Mouse (Mus musculus) stomach, embryonic 14.5 days (tissue): ENCODE results near the gene Nadsyn1. TPM values are rescaled to one million over a fixed set of nuclear protein-coding genes. Genes with fewer than 3 reads are reported as not detected.

Experiments used
- ATAC-seq: fragments of 200-750 bp; cut with Nextera tagmentation; 2 replicates; pipeline ENCODE4 v1.8.0; 2017; ENCODE audit warnings: low read depth, moderate TSS enrichment; ENCODE audit not compliant: insufficient number of reproducible peaks, insufficient read depth, low FRiP score
- H3K27ac ChIP-seq: fragments of 300-500 bp; sonication (generic); 2 replicates; pipeline ENCODE4 v1.5.1; 2014; ENCODE audit warnings: mild to moderate bottlenecking, low read length, moderate library complexity, mixed read lengths
- H3K27me3 ChIP-seq: fragments of 300-500 bp; sonication (generic); 2 replicates; pipeline ENCODE4 v1.6.1; 2014; ENCODE audit warnings: low read length, control low read depth, mixed read lengths; ENCODE audit not compliant: control insufficient read depth, insufficient read depth
- H3K36me3 ChIP-seq: fragments of 300-500 bp; sonication (generic); 2 replicates; pipeline ENCODE4 v1.6.1; 2014; ENCODE audit warnings: mild to moderate bottlenecking, control low read depth, low read length, moderate library complexity, mixed read lengths; ENCODE audit not compliant: control insufficient read depth, insufficient read depth
- H3K4me1 ChIP-seq: fragments of 300-500 bp; sonication (generic); 2 replicates; pipeline ENCODE4 v1.6.1; 2014; ENCODE audit warnings: low read length, control low read depth, mixed read lengths; ENCODE audit not compliant: control insufficient read depth, insufficient read depth
- H3K4me2 ChIP-seq: fragments of 300-500 bp; sonication (generic); replicated peaks from 2 replicates; pipeline ENCODE4 v1.6.1; 2014; ENCODE audit warnings: low read depth, low read length, control low read depth
- H3K4me3 ChIP-seq: fragments of 300-500 bp; sonication (generic); 2 replicates; pipeline ENCODE4 v1.5.1; 2014; ENCODE audit warnings: low read depth, low read length, control low read depth
- H3K9ac ChIP-seq: fragments of 300-500 bp; sonication (generic); replicated peaks from 2 replicates; pipeline ENCODE4 v1.6.1; 2014; ENCODE audit warnings: low read depth, mild to moderate bottlenecking, control low read depth, low read length, moderate library complexity, mixed read lengths
- H3K9me3 ChIP-seq: fragments of 300-500 bp; sonication (generic); 2 replicates; pipeline ENCODE4 v1.6.1; 2016; ENCODE audit warnings: low read depth, low read length, control low read depth; ENCODE audit not compliant: control insufficient read depth
- WGBS: fragments of 180-500 bp; shearing (Covaris S2); extraction: QIAGEN DNeasy Blood & Tissue Kit; methylation state at CpG from one replicate; pipeline ENCODE4 v1.1.7; 2014; 5-methylcytosine and 5-hydroxymethylcytosine counted together
- polyA plus RNA-seq: library from polyadenylated mRNA; unstranded; fragments of >200 nt; fragmentation: Nextera tagmentation; extraction: Ambion mirVana; gene quantifications from 2 replicates; pipeline ENCODE4 v1.2.1, GENCODE M21; 2014

Gene Nadsyn1
- polyA plus RNA-seq, 1 experiment from 2014 or later, result 8.5 TPM

DNA sequence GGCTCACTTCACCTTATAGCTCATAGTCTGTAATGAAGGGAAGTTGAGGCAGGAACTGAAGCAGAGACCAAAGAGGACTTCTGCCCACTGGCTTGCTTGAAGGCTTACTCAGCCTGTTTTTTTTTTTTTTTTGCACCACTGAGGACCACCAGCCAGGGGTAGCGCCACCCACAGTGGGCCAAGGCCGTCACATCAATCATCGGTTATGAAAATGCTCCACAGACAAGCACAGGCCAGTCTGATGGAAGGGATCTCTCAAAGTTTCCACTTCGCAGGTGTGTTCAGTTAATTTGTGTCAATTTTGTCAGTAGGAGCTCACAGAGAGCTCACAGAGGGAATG, 587 bp upstream of the Nadsyn1 start:
- Histone ChIP-seq H3K27ac (no peak overlapping the region), H3K9me3 (no peaks in the 10 kb centered on the region), H3K36me3 (no peaks in the 10 kb centered on the region), H3K27me3 (no peaks in the 10 kb centered on the region), H3K4me2 (peak overlapping the region; percentile 57), H3K4me1 (peaks cover 8% of the 10 kb centered on the region), H3K4me3 (peak overlapping the region; percentile 45), H3K9ac (no peak overlapping the region)
- no peak; the same call in 1 of the 2 replicates for ATAC-seq
- whole genome bisulfite sequencing, result 73% methylated on average over 4 of the region's 4 CpGs

DNA sequence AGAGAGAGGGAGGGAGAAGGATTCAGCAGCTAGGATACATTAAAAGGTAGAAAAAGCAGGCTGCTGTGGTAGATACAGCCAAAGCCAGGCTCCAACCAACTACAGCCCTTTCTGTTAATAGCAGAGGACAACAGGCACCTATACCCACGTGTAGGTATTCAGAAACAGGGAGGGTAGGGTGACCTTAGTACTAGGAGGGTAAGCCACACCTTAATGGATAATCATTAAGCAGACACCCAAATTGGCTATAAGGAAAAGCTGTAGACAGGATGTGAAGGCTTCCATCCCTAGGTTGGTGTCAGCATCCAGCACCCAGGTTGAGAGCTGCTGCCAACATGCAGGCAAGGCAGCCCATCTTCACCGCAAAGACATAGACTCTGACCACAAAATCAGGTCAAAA, 1.4 kb downstream of the Nadsyn1 start:
- no peak overlapping the region for H3K27ac ChIP-seq

DNA sequence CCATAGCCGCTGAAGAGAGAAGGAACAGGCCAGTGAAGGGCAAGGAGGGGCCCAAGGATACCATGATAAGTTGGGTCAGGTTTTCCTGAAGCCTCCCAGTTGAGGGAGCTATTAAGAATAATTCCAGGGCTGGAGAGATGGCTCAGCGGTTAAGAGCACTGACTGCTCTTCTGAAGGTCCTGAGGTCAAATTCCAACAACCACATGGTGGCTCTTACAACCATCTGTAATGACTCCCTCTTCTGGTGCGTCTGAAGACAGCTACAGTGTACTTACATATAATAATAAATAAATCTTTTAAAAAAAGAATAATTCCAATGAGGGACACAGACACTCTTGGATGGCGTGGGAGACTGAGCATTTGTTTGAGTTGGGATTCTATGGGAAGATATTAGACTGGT, 3.4 kb downstream of the Nadsyn1 start:
- Histone ChIP-seq H3K36me3 (peaks cover 9% of the 10 kb centered on the region), H3K9me3 (no peaks in the 10 kb centered on the region), H3K4me3 (no peak overlapping the region), H3K4me1 (peaks cover 8% of the 10 kb centered on the region), H3K27ac (no peak overlapping the region), H3K27me3 (no peaks in the 10 kb centered on the region), H3K4me2 (no peak overlapping the region), H3K9ac (no peak overlapping the region)
- no peak for ATAC-seq
- WGBS, result 63% methylated on average over 4 of the region's 4 CpGs

More for the DNA sequence above, 1.4 kb downstream of the Nadsyn1 start:
- no peak overlapping the region for H3K4me2 ChIP-seq
- WGBS, result 81% methylated on average over 2 of the region's 2 CpGs
- H3K4me3 ChIP-seq, result no peak overlapping the region
- no peaks in the 10 kb centered on the region for H3K9me3 ChIP-seq
- no peak for ATAC-seq
- peaks cover 8% of the 10 kb centered on the region for H3K4me1 ChIP-seq
- H3K9ac ChIP-seq, result no peak overlapping the region
- peaks cover 3% of the 10 kb centered on the region; the same call in 1 of the 2 replicates for H3K36me3 ChIP-seq
- no peaks in the 10 kb centered on the region for H3K27me3 ChIP-seq

DNA sequence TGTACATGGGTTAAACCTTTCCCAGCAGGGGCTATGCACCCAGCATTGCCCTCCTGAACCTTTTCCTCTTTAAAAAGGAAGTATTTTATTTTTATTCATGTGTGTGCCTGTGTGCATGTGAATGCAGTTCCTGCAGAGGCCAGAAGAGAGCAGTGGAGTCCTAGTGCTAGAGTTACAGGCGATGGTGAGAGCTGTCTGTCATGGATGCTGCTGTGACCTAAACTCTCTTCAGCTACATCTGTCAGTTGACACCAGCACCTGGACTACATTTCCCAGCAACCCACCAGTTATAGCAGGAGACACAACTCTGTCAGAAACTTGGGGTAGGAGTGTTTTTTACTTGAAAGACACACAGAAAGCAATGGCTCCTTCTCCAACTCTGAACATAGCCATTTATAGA, 13.7 kb downstream of the Nadsyn1 start:
- Histone ChIP-seq H3K4me1 (peaks cover 5% of the 10 kb centered on the region; the same call in 1 of the 2 replicates), H3K4me3 (no peak overlapping the region), H3K9ac (no peak overlapping the region), H3K27me3 (no peaks in the 10 kb centered on the region), H3K9me3 (no peaks in the 10 kb centered on the region), H3K36me3 (peaks cover 10% of the 10 kb centered on the region), H3K27ac (no peak overlapping the region), H3K4me2 (no peak overlapping the region)
- 61% methylated on average over 1 of the region's 1 CpGs for WGBS
- ATAC-seq, result no peak

DNA sequence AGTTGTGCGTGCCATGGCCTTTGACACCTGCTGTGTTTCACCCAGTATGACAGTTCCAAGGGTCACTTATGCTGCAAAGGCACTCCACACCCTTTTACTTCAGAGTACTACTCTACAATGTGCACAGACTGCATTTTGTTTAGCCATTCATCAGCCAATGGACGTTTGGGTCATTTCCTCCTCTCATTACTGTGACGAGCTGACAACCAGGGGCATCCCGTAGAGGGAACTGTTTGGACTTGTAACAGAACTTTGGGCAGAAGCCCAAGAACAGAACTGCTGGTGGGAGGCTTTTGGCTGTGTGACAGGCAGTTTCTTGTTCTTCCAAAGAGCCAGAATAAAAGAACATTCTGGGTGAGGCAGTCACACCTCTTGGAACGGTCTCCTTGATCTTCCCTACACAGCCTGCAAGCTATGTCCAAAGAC, 17.4 kb downstream of the Nadsyn1 start:
- Histone ChIP-seq H3K4me1 (peaks cover 5% of the 10 kb centered on the region; the same call in 1 of the 2 replicates), H3K4me2 (no peak overlapping the region), H3K27me3 (no peaks in the 10 kb centered on the region), H3K27ac (no peak overlapping the region), H3K9ac (no peak overlapping the region), H3K4me3 (no peak overlapping the region), H3K36me3 (peaks cover 10% of the 10 kb centered on the region), H3K9me3 (no peaks in the 10 kb centered on the region)
- WGBS, result 30% methylated on average over 5 of the region's 5 CpGs
- peak; percentile 12; the same call in 1 of the 2 replicates for ATAC-seq

DNA sequence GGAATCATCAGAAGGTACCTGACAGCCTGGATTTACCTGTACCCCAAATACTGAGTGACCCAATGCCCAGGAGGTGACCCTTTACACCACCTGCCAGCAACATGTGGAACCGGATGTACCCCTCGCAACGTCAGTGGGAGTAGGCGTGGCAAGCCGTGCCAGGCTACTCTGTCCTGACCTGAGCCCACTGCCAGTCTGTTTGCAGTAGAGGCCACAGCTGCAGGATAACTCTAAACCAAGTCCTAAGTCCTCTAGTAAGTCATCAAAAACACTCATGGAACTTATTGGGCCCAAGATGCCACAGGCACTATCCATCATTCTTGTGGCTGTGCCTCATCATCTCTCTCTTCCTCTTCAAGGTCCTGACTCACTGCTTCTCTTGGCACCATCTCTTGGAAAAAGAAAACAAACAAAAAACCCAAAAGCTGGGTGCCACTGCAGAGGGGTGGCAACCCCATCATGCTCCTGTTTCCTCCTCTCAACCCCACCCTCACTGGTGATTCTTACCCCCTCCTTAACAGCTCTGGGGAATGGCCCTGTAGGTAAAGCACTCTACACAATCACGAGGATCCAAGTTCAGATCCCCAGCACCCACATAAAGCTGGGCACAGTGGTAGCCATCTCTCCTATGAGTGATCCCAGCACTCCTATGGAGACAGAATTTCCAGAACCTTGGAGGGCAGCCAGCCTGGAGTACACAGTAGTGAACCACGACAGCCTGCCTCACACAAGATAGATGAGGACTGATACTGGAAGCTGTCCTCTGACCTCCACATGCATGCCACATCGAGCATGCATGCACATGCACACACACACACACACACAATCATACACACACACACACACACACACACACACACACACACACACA, 21.2 kb downstream of the Nadsyn1 start:
- no peak for ATAC-seq
- H3K9me3 ChIP-seq, result no peaks in the 10 kb centered on the region
- H3K4me3 ChIP-seq, result no peak overlapping the region
- H3K4me2 ChIP-seq, result no peak overlapping the region
- H3K36me3 ChIP-seq, result peaks cover 28% of the 10 kb centered on the region
- no peaks in the 10 kb centered on the region for H3K27me3 ChIP-seq
- H3K9ac ChIP-seq, result no peak overlapping the region
- peaks cover 5% of the 10 kb centered on the region; the same call in 1 of the 2 replicates for H3K4me1 ChIP-seq
- no peak overlapping the region for H3K27ac ChIP-seq
- WGBS, result 80% methylated on average over 8 of the region's 8 CpGs

DNA sequence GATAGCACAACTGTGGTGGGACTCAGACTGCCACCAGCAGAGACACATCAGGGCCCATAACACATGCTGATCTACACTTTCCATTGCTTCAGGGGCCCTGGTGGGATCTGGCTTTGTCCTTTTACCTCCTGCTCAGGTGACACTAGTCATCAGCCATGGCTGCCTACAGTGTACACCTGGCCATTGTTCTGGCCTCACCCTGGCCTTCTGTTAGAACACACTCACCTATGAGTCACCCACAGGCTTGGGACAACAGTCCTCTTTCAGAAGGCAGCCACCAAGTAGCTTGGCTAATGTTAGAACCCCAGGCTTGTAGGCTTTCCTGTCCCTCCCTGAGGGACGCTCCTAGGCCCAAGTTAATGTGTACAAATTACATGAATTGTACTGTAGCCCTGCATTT, 21.9 kb downstream of the Nadsyn1 start:
- Histone ChIP-seq H3K27ac (no peak overlapping the region), H3K36me3 (peaks cover 32% of the 10 kb centered on the region), H3K9ac (no peak overlapping the region), H3K4me2 (no peak overlapping the region), H3K4me1 (peaks cover 4% of the 10 kb centered on the region; the same call in 1 of the 2 replicates), H3K27me3 (no peaks in the 10 kb centered on the region), H3K4me3 (no peak overlapping the region), H3K9me3 (no peaks in the 10 kb centered on the region)
- no peak; the same call in 1 of the 2 replicates for ATAC-seq
- WGBS, result 77% methylated on average over 1 of the region's 1 CpGs

DNA sequence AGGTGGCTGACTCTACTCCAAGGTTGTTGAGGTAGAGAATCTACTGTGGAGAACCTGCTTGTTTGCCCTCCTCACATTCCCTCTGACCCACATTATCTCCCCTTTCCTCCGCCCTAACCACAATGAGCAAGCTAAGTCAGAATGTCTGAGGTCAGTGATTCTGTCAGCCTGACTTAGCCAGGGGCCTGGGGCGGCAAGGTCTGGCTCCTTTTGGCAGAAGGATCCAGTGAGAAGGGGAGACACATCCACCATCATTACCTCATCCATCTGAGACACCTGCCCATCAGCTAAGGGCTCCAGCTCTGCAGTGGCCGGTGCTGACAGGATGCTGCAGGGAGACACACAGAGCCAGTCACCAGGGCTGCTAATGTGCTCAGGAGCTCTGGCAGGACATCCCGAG, 23.9 kb downstream of the Nadsyn1 start:
- H3K9me3 ChIP-seq, result no peaks in the 10 kb centered on the region
- H3K4me2 ChIP-seq, result no peak overlapping the region
- WGBS, result 90% methylated on average over 4 of the region's 4 CpGs
- H3K9ac ChIP-seq, result no peak overlapping the region
- H3K4me1 ChIP-seq, result no peaks in the 10 kb centered on the region
- H3K4me3 ChIP-seq, result no peak overlapping the region
- no peak overlapping the region for H3K27ac ChIP-seq
- ATAC-seq, result no peak
- H3K27me3 ChIP-seq, result no peaks in the 10 kb centered on the region
- peaks cover 35% of the 10 kb centered on the region for H3K36me3 ChIP-seq
